Mouse (Mus musculus) adrenal gland (tissue): ENCODE data around the gene Rex1bd.
"Not testable (repeated sequence)": the region's sequence is repeated elsewhere in the genome, so short reads cannot be mapped to it uniquely, and the experiment has no call there.

Source experiments
- intact Hi-C: fragments of 180-260 bp; cut with DNase I; formaldehyde crosslinking; loops from one replicate; pipeline ENCODE4 v1.15.1; 2025

Rex1bd gene

DNA sequence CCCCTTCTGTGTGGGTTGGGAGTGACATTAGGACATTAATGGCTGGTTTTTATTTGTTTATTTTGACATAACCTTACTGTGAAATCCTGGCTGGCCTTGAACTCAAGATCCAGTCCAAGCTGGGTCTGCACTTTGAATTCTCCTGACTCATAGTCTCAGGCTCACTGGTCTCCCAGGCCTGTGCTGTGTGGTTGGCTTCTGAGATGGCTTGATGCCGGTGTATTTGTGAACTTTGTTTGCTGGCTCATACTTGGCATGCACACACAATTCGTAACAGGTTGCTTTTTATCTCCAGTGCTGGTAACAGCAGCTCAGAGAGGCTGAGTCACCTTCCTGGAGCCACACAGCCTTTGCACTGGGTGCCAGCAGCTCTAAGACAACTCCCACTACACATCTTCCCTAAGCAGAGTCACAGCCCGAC lies 23.2 kb upstream of the Rex1bd start:
- intact Hi-C loops: no loop called here

DNA sequence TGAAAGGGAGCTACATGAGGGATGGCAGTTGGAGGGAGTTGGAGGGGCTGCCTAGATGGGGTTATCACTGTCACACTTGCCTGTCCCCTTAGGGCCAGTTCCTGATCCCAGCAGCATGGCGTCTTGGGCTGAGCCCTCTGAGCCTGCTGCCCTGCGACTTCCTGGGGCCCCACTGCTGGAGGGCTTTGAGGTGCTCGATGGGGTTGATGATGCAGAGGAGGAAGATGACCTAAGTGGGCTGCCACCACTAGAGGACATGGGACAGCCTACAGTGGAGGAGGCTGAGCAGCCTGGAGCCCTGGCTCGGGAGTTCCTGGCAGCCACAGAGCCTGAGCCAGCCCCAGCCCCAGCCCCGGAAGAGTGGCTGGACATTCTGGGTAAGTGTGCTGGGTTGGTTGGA lies 22.7 kb upstream of the Rex1bd start:
- intact Hi-C loops: no loop called here

DNA sequence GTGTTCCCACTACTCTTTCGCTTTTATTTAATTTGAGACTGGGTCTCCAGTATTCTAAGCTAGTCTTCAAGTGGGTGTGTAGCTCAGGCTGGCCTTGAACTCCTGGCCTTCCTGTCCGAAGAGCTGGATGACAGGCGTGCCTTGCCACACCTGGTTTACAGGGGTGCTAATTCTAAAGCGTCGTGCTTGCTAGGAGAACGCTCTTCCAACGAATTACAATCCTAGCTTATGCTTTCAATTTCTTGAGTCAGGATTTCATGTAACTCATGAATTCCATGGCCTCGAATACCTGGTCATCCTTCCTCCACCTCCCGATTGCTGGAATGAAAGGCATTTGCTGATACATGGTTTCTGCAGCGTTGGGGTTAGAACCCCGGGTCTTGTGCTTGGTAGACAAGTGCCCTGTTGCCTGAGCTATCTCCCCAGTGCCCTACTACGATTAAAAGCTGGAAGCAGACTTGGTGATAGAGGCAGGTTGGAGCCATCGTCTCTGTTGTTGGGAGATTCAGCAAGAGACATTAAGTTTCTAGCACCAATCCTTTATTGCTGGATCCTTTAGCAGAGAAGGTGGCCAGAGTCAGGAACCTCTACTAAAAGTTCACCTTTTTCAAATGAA lies 21.7 kb upstream of the Rex1bd start:
- intact Hi-C loops: no loop called here

DNA sequence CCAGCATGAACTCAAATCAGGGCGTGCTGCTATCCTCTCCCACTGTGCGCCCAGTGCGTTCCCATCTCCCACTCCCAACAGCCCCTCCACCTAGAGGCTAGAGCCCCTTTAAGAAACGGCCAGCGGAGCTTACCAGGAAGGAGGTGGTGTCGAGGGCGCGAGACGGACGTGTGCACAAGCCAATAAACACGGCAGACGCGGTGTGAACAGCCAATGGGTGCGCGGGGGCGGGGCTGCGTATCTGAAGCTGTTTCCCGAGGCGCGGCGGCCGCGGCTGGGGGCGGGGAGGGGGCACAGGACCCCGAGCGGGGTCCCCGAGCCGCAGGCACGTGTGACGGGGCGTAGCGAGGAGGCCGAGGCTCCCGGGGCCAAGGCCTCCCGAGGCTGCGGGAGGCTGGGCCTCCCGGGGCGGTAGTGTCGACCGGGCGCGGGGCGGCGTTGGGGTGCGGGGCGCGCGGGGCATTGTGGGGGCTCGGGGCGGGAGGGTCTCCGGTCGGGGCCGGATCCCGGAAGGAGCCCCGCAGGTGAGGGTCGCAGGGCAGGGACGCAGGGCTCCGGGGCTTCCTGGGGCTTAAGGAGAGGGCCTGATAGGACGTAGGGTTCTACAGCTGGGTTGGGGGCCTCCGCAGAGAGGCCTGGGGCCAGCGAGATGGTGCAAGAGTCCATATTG lies 21.1 kb upstream of the Rex1bd start, which contains the start of the genes Fkbp8 and Kxd1:
Gene Fkbp8, plus strand, starts transcription at position 213 of the 670 bp plus-strand sequence.
Gene Kxd1, minus strand, starts transcription at position 445 of the 670 bp plus-strand sequence.
- intact Hi-C loops: no loop called here

DNA sequence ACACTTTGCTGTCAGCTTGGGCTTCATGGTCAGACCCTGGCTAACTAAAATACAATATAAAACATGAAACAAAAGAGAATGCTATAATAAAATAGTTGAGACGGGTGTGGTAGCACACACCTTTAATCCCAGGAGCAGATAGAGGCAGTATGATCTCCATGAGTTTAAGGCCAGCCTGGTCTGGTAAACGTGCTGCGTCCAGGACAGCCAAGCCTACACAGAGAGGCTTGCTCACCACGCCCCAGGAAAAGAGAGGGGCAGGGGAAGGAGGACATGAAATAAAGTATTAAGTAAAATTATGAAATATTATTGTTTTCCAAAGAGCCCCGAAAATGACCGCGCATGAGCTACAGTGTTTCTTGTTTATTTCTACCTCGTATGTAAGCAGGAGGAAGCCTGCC lies 20.6 kb upstream of the Rex1bd start:
- intact Hi-C loops: no loop called here

DNA sequence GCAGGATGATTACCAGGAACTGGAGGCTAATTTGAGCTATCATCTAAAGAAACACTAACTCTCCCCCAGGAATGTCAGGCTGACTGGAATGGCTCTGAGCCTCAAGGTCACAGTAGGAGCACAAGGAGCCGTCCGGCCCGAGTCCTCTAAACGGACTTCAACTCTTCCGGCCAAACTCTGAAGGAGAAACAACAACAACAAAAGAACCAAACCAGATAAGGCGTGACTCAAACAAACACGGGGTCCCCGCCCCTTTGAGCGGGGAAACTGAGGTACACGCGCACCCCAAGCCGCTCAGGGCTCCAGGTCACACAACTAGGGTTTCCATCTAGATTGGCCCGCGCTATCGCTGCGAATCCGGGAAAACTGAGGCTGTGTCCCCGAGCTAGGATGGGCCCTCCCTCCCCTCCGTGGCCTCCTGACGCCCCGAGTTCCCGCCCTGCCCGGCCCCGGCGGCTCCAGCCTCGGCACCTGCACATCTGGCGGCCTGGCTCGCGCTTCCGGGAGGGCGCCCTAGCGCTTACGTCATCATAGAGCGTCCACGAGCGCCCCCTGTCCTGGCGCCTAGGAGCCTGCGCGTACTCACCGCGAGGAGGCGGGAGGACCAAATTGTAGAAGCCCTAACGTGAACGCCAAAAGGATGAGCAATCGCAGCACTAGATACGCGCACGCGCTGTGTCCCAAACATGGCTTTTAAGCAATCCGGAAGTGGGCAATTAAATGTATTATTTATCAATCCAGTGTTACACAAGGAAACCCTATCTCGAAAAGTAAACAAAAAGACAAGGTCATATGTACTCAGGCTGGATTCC lies 16.2 kb upstream of the Rex1bd start:
- intact Hi-C loops: no loop called here

DNA sequence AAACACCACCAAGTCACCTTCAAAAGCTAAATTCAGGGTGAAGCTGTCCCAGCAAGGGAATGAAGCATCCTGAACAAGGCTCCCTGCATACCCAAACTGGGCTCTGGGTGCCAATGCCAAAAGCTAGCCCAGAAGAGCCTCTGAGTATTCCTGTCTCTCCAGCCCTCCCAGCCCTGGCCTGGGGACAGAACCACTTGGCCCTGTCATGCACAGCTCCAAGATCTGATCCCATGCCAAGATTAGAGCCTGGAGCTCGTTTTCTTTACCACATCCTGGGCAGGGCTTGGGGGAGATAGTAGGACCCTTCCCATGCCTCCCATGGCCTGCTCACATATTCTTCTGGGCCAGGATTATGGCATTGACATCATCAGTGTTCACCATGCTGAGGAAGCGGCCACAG lies 13.1 kb upstream of the Rex1bd start:
- intact Hi-C loops: no loop called here

DNA sequence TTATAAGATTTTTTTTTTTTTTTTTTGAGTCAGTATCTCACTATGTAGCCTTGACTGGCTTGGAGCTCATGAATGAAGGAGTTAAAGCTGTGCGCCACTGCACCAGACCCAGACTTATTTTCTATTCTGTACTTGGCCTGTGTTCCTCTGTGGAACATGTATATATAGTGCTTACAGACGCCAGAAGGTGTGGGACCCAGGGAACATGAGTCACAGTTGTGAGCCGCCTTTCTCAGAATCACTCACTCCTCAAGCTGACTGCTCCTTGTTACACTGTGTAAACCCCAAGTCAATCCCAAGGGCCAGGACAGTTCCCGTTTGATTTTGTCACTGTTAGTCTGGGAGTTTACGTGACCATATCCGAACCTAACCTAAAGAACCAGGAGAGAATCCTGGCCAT lies 12.5 kb upstream of the Rex1bd start:
- intact Hi-C loops: no loop called here

DNA sequence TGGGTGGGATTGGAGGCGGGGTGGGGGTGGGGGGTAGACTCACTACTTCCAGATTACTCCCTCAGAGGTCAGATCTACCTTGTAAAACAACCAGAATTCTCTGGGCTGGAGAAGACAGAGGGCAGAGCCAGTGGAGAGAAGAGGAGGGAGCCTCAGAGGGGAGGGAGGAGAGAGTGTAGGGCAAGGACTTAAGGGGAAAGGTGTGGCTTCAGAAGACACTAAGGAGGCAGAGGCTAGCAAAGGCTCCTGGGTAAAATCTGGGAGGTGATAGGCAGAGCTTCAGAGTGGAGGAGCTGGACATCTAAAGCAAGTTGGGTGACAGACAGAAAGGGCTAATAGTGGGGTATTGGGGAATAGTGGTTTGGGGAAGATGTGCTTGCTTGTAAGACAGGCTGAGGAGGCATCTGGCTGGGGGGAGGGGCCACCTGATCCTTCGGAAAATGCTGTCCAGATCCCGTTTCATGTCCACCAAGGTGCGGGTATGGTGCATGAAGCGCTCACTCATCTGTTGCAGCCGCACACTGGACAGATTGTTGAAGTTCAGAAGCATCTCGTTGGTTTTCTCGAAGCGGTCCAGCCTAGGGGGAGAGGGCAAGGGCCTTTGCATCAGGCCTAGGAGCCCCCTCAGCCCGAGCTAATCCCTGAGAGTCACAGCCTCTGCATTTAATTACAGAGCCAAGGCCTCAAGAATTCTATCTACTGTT lies 11.5 kb upstream of the Rex1bd start:
- intact Hi-C loops: no loop called here

DNA sequence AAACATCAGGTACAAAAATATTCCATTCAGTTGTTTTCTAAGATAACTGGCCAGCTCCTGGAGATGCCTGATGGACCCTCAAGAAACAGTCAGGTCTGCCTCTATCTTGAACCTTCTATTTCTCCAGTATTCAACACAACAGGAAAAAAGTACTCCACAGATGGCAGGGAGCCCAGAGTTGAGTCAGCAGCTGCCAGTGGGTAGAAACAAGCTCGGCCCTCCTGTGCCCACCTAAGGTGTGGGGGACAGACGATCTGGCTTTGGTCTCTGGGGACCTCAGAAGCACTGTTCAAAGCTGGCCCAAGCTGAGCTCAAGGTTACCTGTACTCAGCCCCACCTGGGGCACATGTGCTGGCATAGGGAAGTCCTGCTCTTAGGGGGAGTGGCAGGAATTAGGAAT lies 6.9 kb upstream of the Rex1bd start:
- intact Hi-C loops: no loop called here

DNA sequence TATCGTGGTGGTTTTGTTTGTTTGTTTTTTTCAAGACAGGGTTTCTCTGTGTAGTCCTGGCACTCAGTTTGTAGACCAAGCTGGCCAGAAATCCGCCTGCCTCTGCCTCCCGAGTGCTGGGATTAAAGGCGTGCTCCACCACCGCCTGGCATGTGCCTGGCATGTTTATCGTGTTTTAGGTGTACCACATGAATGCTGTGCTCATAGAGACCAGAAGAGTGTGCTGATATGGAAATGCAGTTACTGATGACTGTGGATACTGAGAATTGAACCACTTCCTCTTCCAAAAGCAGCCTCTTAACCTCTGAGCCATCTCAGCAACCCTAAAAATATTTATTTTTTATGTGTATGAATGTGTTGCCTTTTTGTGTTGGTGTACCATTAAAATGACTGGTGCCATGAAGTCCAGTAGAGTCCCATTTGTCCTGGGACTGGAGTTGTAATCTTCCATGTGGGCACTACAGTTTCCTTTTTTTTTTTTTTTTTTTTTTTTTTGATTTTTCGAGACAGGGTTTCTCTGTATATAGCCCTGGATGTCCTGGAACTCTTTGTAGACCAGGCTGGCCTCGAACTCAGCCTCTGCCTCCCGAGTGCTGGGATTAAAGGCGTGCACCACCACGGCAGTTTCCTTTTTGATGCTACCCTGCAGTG lies 5.8 kb upstream of the Rex1bd start:
- intact Hi-C loops: no loop called here

DNA sequence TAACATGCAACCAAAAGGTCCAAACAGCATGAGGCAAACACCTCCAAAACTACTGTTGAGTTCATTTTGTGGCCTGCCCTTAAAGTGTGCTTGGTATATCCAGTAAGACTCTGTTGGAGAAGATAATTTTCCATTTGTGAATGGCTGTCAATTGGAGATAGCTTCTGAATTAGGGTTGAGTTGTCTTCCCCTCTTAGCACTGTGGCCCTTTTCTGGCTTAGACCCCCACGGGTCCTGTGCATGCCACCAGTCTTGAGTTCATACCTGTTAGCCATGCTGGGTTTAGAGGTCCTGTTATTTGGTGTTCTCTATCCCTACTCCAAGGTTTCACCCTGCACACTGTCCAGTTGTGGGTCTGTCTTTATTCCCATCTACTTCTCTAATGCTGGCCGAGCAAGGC lies 5.2 kb upstream of the Rex1bd start:
- intact Hi-C loops: no loop called here

DNA sequence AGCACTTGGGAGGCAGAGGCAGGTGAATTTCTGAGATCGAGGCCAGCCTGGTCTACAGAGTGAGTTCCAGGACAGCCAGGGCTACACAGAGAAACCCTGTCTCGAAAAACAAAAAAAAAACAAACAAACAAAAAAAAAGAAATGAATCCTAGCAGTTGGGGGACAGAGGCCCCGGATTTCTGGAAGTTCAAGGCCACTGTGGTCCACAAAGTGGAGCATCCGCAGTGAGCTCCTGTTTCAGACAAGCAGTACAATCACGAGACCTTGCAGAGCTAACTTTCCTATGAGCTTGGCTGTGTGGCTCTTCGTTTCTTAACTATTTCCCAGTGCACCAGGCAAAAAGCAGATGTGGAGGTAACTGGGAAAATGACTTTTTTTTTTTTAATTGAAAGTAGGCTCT lies 4.6 kb upstream of the Rex1bd start:
- intact Hi-C loops: not testable (repeated sequence)

DNA sequence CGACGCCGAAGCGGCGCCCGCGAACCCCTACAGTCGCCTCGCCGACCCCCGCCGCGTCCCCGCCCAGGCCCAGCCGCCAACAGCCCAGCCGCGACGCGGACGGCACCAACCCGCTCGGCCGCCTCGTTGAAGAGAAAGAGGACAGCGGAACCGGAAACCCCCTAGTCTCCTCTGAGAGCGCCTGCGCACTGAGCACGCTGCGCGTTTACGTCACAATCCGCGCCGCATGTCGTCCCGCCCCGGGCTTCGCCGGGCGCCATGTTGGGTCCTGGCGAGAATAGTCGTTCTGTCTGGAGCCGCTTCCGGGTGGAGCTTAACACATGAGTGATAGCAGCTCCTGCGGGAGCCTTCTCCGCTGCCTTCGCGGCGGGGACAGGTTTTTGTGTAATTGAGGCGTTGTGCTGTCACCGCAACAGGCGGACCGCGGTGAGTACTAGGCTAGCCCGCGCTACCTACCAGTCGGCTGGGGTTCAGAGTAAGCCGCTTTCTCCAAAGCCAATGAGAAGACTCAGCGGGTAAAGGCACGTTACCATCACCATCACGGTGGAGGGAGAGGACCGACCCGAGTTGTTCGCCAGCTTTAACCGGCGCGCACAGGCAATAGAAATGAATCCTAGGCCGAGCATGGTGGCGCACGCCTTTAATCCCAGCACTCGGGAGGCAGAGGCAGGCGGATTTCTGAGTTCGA lies 3.8 kb upstream of the Rex1bd start, which contains the start of gene Uba52:
Gene Uba52, minus strand, starts transcription at position 574 of the 688 bp plus-strand sequence.
- intact Hi-C loops: no loop called here

DNA sequence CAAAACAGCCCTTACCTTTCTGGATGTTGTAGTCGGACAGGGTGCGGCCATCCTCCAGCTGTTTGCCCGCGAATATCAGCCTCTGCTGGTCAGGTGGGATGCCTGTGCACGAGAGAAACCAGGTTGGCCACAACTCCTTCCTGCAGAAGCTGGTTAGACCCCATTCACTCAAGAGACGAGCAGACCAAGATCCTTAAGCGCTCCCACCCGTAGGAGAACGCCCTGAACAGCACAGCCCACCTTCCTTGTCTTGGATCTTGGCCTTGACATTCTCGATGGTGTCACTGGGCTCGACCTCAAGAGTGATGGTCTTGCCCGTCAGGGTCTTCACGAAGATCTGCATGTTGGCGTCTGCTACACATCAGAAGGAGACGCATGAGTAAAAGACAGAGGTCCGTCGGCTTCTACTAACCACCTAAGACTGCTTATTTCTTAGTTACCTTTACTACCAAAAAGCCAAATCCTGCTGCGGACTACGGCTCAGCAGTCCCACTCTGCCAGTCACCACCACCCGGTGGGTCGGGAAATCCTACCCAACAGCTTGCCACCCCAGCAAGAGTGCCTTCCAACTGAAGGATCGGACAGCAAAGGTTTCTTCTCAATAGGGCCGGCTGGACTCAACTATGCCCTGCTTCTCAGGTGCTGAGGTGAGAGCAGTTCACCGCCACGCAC lies 2.9 kb upstream of the Rex1bd start:
- intact Hi-C loops: no loop called here

DNA sequence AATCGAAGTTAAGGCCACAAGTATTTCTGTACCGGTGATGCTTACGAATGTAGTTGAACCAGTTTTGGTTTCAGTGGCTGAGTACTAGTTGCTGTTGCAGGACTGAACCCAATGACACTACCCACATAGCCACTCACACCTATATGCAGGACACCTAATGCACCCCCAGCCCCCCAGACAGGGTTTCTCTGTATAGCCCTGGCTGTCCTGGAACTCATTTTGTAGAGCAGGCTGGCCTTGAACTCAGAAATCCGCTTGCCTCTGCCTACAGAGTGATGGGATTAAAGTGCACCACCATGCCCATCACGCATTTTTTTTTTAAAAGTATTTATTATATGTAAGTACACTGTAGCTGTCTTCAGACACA lies 458 bp upstream of the Rex1bd start:
- intact Hi-C loops: no loop called here

DNA sequence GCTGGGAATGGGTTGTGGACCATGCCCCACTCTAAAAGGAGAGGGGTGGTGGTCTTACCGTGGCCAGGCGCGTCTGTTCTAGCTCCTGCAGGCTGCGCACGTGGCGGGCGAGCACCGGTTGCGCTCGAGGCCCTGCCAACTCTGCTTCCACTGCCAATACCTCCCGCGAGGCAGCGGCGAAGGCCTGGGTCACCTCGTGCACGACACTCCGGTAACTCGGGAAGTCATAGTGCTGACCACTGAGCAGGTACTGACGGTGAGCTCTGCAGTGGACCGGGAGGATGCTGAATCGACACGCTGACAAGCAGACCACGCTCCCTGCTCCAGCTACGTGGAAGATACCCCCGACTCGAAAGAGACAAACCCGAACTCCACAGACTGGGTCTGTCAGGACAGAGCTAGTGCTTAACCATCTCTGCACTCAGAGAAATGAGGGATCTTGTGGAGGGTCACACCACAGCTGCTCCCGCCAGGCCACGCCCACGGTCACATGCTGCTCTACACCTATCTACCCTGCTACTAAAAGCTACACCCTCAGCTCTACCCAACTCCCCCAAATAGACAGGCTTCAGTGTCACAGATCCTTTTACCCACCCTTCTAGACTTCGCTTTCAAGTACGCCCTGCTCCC lies 739 bp downstream of the Rex1bd start:
- intact Hi-C loops: loop anchor here (2.0 kb wide), 1 partner anchor 91 kb away; no protein-coding TSS in a partner anchor

DNA sequence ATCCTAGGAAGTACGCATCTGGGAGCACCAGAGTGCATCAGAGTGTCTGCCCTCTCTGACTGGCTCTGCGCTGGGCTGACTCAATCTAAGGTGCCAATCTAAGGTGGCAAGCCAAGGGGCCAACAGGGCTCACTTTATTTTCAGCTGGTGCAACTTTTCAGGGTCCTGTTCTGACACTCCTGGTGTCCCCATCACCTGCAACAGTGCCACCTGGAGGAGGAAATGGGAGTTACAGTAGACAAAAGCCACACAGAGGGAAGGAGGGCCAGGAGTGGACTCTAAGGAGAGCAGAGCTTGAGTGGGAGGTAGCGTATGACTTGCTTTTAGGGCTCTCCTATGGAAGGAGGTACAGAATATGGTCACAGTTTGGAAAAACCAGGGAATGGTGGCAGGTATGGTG lies 1.7 kb downstream of the Rex1bd start:
- intact Hi-C loops: loop anchor here (2.0 kb wide), 1 partner anchor 90 kb away; no protein-coding TSS in a partner anchor

DNA sequence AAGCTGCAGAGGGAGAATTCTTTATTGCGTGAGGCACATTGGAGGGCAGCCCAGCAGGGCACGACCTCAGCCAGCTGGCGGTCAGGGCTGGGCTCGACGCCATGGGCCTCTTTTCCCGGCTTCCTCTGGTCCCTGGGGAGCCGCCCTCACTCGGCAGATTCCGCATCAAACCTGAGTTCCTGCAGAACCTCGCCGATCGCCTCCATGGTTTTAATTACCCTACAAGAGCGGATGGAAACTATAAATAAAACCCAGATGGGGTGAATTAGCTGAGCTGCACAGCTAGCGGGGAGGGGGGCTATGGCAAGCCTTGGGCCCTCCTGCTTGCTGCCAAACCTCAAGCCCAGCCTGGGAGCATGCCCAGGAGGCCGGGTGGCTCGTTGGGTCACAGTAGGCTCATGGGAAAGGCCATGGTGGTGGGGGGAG lies 2.2 kb downstream of the Rex1bd start:
- intact Hi-C loops: loop anchor here (2.0 kb wide), 1 partner anchor 90 kb away; no protein-coding TSS in a partner anchor
